Mouse (Mus musculus): Measurements from ENCODE around the gene Teddm3. TPM values are rescaled to one million over a fixed set of nuclear protein-coding genes. Genes with fewer than 3 reads are reported as not detected.
"Not testable (repeated sequence)": the region's sequence is repeated elsewhere in the genome, so short reads cannot be mapped to it uniquely, and the experiment has no call there.

The Teddm3 gene
- not detected in 2 replicates for polyA plus RNA-seq (2014; fragmentation: Nextera tagmentation; extraction: Ambion mirVana)

GRCm38 (mm10) chr16:21153900-21154299, at the start of gene Teddm3:
Gene Teddm3 (minus strand): TSS chr16:21154000.
- H3K4me3 ChIP-seq (ENCODE audit: low read depth, low read length); H3K9me3 ChIP-seq (ENCODE audit: control insufficient read depth, low read length); H3K36me3 ChIP-seq (ENCODE audit: control insufficient read depth, insufficient read depth, low read length); H3K9ac ChIP-seq (ENCODE audit: low read length); H3K27me3 ChIP-seq (ENCODE audit: control insufficient read depth, insufficient read depth, low read length); H3K27ac ChIP-seq (replicated peaks; ENCODE audit: low read depth, low read length); ATAC-seq (ENCODE audit: insufficient number of reproducible peaks, low FRiP score, low TSS enrichment, low read depth); H3K4me2 ChIP-seq (ENCODE audit: low read depth, severe bottlenecking); H3K4me1 ChIP-seq (ENCODE audit: control insufficient read depth, insufficient read depth, low read length); DNase-seq (ENCODE audit: low spot score): not testable (repeated sequence)
- WGBS = no CpG with 5 or more reads among the region's 2 CpGs

GRCm38 (mm10) chr16:21202731-21203130, 48.9 kb upstream of the Teddm3 start:
- Histone ChIP-seq H3K27ac (replicated peaks; ENCODE audit: low read depth, low read length) (no peak overlapping the region), H3K4me1 (ENCODE audit: control insufficient read depth, insufficient read depth, low read length) (peaks cover 17% of the 10 kb centered on the region), H3K9ac (ENCODE audit: low read length) (no peak overlapping the region), H3K36me3 (ENCODE audit: control insufficient read depth, insufficient read depth, low read length) (no peaks in the 10 kb centered on the region), H3K4me2 (ENCODE audit: low read depth, severe bottlenecking) (no peak overlapping the region), H3K9me3 (ENCODE audit: control insufficient read depth, low read length) (no peaks in the 10 kb centered on the region), H3K4me3 (ENCODE audit: low read depth, low read length) (no peak overlapping the region), H3K27me3 (ENCODE audit: control insufficient read depth, insufficient read depth, low read length) (no peaks in the 10 kb centered on the region)
- DNase-seq (ENCODE audit: low spot score) (no peak), ATAC-seq (ENCODE audit: insufficient number of reproducible peaks, low FRiP score, low TSS enrichment, low read depth) (no peak)
- 88% methylated on average over 4 of the region's 4 CpGs for WGBS

- no peak for ATAC-seq (ENCODE audit: insufficient number of reproducible peaks, low FRiP score, low TSS enrichment, low read depth)
- no peaks in the 10 kb centered on the region for H3K27me3 ChIP-seq (ENCODE audit: control insufficient read depth, insufficient read depth, low read length)
- H3K36me3 ChIP-seq (ENCODE audit: control insufficient read depth, insufficient read depth, low read length) = no peaks in the 10 kb centered on the region
- H3K4me1 ChIP-seq (ENCODE audit: control insufficient read depth, insufficient read depth, low read length) = 0 out of 2 replicates have a peak, but pooled peaks cover 2% of the 10 kb centered on the region
- no peak overlapping the region for H3K9ac ChIP-seq (ENCODE audit: low read length)
- H3K27ac ChIP-seq (replicated peaks; ENCODE audit: low read depth, low read length) = no peak overlapping the region
- no peak overlapping the region for H3K4me2 ChIP-seq (ENCODE audit: low read depth, severe bottlenecking)
- no peak for DNase-seq (ENCODE audit: low spot score)
- WGBS = 65% methylated on average over 8 of the region's 8 CpGs
- H3K4me3 ChIP-seq (ENCODE audit: low read depth, low read length) = no peak overlapping the region
- H3K9me3 ChIP-seq (ENCODE audit: control insufficient read depth, low read length) = no peaks in the 10 kb centered on the region
Measured at GRCm38 (mm10) chr16:21199426-21199825, 45.6 kb upstream of the Teddm3 start.

- 5% methylated on average over 1 of the region's 1 CpGs for WGBS
- Histone ChIP-seq H3K36me3 (ENCODE audit: control insufficient read depth, insufficient read depth, low read length) (no peaks in the 10 kb centered on the region), H3K9me3 (ENCODE audit: control insufficient read depth, low read length) (no peaks in the 10 kb centered on the region), H3K4me2 (ENCODE audit: low read depth, severe bottlenecking) (no peak overlapping the region), H3K4me3 (ENCODE audit: low read depth, low read length) (no peak overlapping the region), H3K9ac (ENCODE audit: low read length) (no peak overlapping the region), H3K27ac (replicated peaks; ENCODE audit: low read depth, low read length) (no peak overlapping the region), H3K27me3 (ENCODE audit: control insufficient read depth, insufficient read depth, low read length) (no peaks in the 10 kb centered on the region), H3K4me1 (ENCODE audit: control insufficient read depth, insufficient read depth, low read length) (0 out of 2 replicates have a peak, but pooled peaks cover under 1% of the 10 kb centered on the region)
- no peak for ATAC-seq (ENCODE audit: insufficient number of reproducible peaks, low FRiP score, low TSS enrichment, low read depth)
- no peak for DNase-seq (ENCODE audit: low spot score)
Measured at GRCm38 (mm10) chr16:21198529-21198928, 44.7 kb upstream of the Teddm3 start.

- ATAC-seq (ENCODE audit: insufficient number of reproducible peaks, low FRiP score, low TSS enrichment, low read depth) = no peak
- H3K4me3 ChIP-seq (ENCODE audit: low read depth, low read length) = no peak overlapping the region
- no peak for DNase-seq (ENCODE audit: low spot score)
- 85% methylated on average over 7 of the region's 7 CpGs for WGBS
- H3K9ac ChIP-seq (ENCODE audit: low read length) = no peak overlapping the region
- H3K9me3 ChIP-seq (ENCODE audit: control insufficient read depth, low read length) = no peaks in the 10 kb centered on the region
- H3K4me1 ChIP-seq (ENCODE audit: control insufficient read depth, insufficient read depth, low read length) = no peaks in the 10 kb centered on the region
- no peaks in the 10 kb centered on the region for H3K36me3 ChIP-seq (ENCODE audit: control insufficient read depth, insufficient read depth, low read length)
- H3K4me2 ChIP-seq (ENCODE audit: low read depth, severe bottlenecking) = no peak overlapping the region
- no peaks in the 10 kb centered on the region for H3K27me3 ChIP-seq (ENCODE audit: control insufficient read depth, insufficient read depth, low read length)
- H3K27ac ChIP-seq (replicated peaks; ENCODE audit: low read depth, low read length) = no peak overlapping the region
Measured at GRCm38 (mm10) chr16:21198006-21198405, 44.2 kb upstream of the Teddm3 start.

- DNase-seq (ENCODE audit: low spot score) (no peak), ATAC-seq (ENCODE audit: insufficient number of reproducible peaks, low FRiP score, low TSS enrichment, low read depth) (no peak)
- Histone ChIP-seq H3K9me3 (ENCODE audit: control insufficient read depth, low read length) (no peaks in the 10 kb centered on the region), H3K4me2 (ENCODE audit: low read depth, severe bottlenecking) (no peak overlapping the region), H3K36me3 (ENCODE audit: control insufficient read depth, insufficient read depth, low read length) (no peaks in the 10 kb centered on the region), H3K4me3 (ENCODE audit: low read depth, low read length) (no peak overlapping the region), H3K4me1 (ENCODE audit: control insufficient read depth, insufficient read depth, low read length) (no peaks in the 10 kb centered on the region), H3K27me3 (ENCODE audit: control insufficient read depth, insufficient read depth, low read length) (no peaks in the 10 kb centered on the region), H3K27ac (replicated peaks; ENCODE audit: low read depth, low read length) (no peak overlapping the region), H3K9ac (ENCODE audit: low read length) (no peak overlapping the region)
- WGBS = 85% methylated on average over 4 of the region's 4 CpGs
Measured at GRCm38 (mm10) chr16:21197542-21197941, 43.7 kb upstream of the Teddm3 start.

GRCm38 (mm10) chr16:21196576-21196975, 42.8 kb upstream of the Teddm3 start:
- 90% methylated on average over 3 of the region's 3 CpGs for WGBS
- H3K9me3 ChIP-seq (ENCODE audit: control insufficient read depth, low read length) = no peaks in the 10 kb centered on the region
- no peak for ATAC-seq (ENCODE audit: insufficient number of reproducible peaks, low FRiP score, low TSS enrichment, low read depth)

GRCm38 (mm10) chr16:21195260-21195866, 41.6 kb upstream of the Teddm3 start:
- no peak for DNase-seq (ENCODE audit: low spot score)
- no peak for ATAC-seq (ENCODE audit: insufficient number of reproducible peaks, low FRiP score, low TSS enrichment, low read depth)
- Histone ChIP-seq H3K4me1 (ENCODE audit: control insufficient read depth, insufficient read depth, low read length) (peaks cover 4% of the 10 kb centered on the region), H3K4me3 (ENCODE audit: low read depth, low read length) (no peak overlapping the region), H3K9ac (ENCODE audit: low read length) (no peak overlapping the region), H3K27ac (replicated peaks; ENCODE audit: low read depth, low read length) (no peak overlapping the region), H3K36me3 (ENCODE audit: control insufficient read depth, insufficient read depth, low read length) (no peaks in the 10 kb centered on the region), H3K4me2 (ENCODE audit: low read depth, severe bottlenecking) (no peak overlapping the region), H3K9me3 (ENCODE audit: control insufficient read depth, low read length) (no peaks in the 10 kb centered on the region), H3K27me3 (ENCODE audit: control insufficient read depth, insufficient read depth, low read length) (no peaks in the 10 kb centered on the region)
- 85% methylated on average over 8 of the region's 8 CpGs for WGBS

More at GRCm38 (mm10) chr16:21196576-21196975, 42.8 kb upstream of the Teddm3 start:
- DNase-seq (ENCODE audit: low spot score) = no peak
- Histone ChIP-seq H3K36me3 (ENCODE audit: control insufficient read depth, insufficient read depth, low read length) (no peaks in the 10 kb centered on the region), H3K9ac (ENCODE audit: low read length) (no peak overlapping the region), H3K4me1 (ENCODE audit: control insufficient read depth, insufficient read depth, low read length) (no peaks in the 10 kb centered on the region; the same call in 1 of the 2 replicates), H3K4me2 (ENCODE audit: low read depth, severe bottlenecking) (no peak overlapping the region), H3K27ac (replicated peaks; ENCODE audit: low read depth, low read length) (no peak overlapping the region), H3K27me3 (ENCODE audit: control insufficient read depth, insufficient read depth, low read length) (no peaks in the 10 kb centered on the region), H3K4me3 (ENCODE audit: low read depth, low read length) (no peak overlapping the region)

GRCm38 (mm10) chr16:21194182-21194581, 40.4 kb upstream of the Teddm3 start:
- Histone ChIP-seq H3K4me3 (ENCODE audit: low read depth, low read length) (no peak overlapping the region), H3K27ac (replicated peaks; ENCODE audit: low read depth, low read length) (no peak overlapping the region), H3K9me3 (ENCODE audit: control insufficient read depth, low read length) (no peaks in the 10 kb centered on the region), H3K4me1 (ENCODE audit: control insufficient read depth, insufficient read depth, low read length) (peaks cover 4% of the 10 kb centered on the region), H3K27me3 (ENCODE audit: control insufficient read depth, insufficient read depth, low read length) (no peaks in the 10 kb centered on the region), H3K9ac (ENCODE audit: low read length) (no peak overlapping the region), H3K4me2 (ENCODE audit: low read depth, severe bottlenecking) (no peak overlapping the region), H3K36me3 (ENCODE audit: control insufficient read depth, insufficient read depth, low read length) (no peaks in the 10 kb centered on the region)
- DNase-seq (ENCODE audit: low spot score) (no peak), ATAC-seq (ENCODE audit: insufficient number of reproducible peaks, low FRiP score, low TSS enrichment, low read depth) (no peak)
- 87% methylated on average over 12 of the region's 12 CpGs for WGBS

All from limb, embryonic 11.5 days (tissue).